Mouse (Mus musculus): ENCODE results near the gene Olfr381. TPM values are rescaled to one million over a fixed set of nuclear protein-coding genes. Genes with fewer than 3 reads are reported as not detected.
"Not testable (repeated sequence)": the region's sequence is repeated elsewhere in the genome, so short reads cannot be mapped to it uniquely, and the experiment has no call there.

Gene Olfr381
- not detected in 2 replicates for polyA plus RNA-seq (2015; fragmentation: Nextera tagmentation; extraction: Ambion mirVana)

GRCm38 (mm10) chr11:73491503-73491902, at the start of gene Olfr381:
Olfr381 (minus strand) TSS chr11:73491603.
- Histone ChIP-seq H3K4me3 (ENCODE audit: low read length) (no peak within 1 kb of the TSS), H3K4me2 (ENCODE audit: low read length) (no peak within 1 kb of the TSS), H3K27ac (ENCODE audit: low read depth, low read length) (no peak within 1 kb of the TSS), H3K9ac (ENCODE audit: low read depth, low read length) (no peak within 1 kb of the TSS), H3K9me3 (ENCODE audit: control insufficient read depth, low read length) (peaks cover 2% of the 10 kb centered on the region; the same call in 1 of the 2 replicates), H3K27me3 (replicated peaks; ENCODE audit: control insufficient read depth, insufficient read depth, low read length) (no peaks in the 10 kb centered on the region), H3K36me3 (ENCODE audit: control insufficient read depth, insufficient read depth, low read length) (no peaks in the 10 kb centered on the region), H3K4me1 (ENCODE audit: control insufficient read depth, insufficient read depth, low read depth, low read length) (no peaks in the 10 kb centered on the region)
- ATAC-seq = no peak

GRCm38 (mm10) chr11:73528971-73529370, 37.6 kb upstream of the Olfr381 start:
- ATAC-seq; H3K27me3 ChIP-seq (replicated peaks; ENCODE audit: control insufficient read depth, insufficient read depth, low read length): not testable (repeated sequence)

GRCm38 (mm10) chr11:73517097-73517496, 25.7 kb upstream of the Olfr381 start, which contains the start of gene Olfr382:
Olfr382 (minus strand) TSS chr11:73517197.
- H3K27ac ChIP-seq (ENCODE audit: low read depth, low read length) = no peak within 1 kb of the TSS
- H3K27me3 ChIP-seq (replicated peaks; ENCODE audit: control insufficient read depth, insufficient read depth, low read length) = no peaks in the 10 kb centered on the region
- no peak within 1 kb of the TSS for H3K4me3 ChIP-seq (ENCODE audit: low read length)
- H3K4me1 ChIP-seq (ENCODE audit: control insufficient read depth, insufficient read depth, low read depth, low read length) = no peaks in the 10 kb centered on the region
- ATAC-seq = no peak
- H3K36me3 ChIP-seq (ENCODE audit: control insufficient read depth, insufficient read depth, low read length) = no peaks in the 10 kb centered on the region
- H3K9me3 ChIP-seq (ENCODE audit: control insufficient read depth, low read length) = peaks cover 7% of the 10 kb centered on the region; the same call in 1 of the 2 replicates
- no peak within 1 kb of the TSS for H3K4me2 ChIP-seq (ENCODE audit: low read length)
- no peak within 1 kb of the TSS for H3K9ac ChIP-seq (ENCODE audit: low read depth, low read length)

More at GRCm38 (mm10) chr11:73528971-73529370, 37.6 kb upstream of the Olfr381 start:
- not testable (repeated sequence) for H3K4me1 ChIP-seq (ENCODE audit: control insufficient read depth, insufficient read depth, low read depth, low read length); H3K9ac ChIP-seq (ENCODE audit: low read depth, low read length); H3K36me3 ChIP-seq (ENCODE audit: control insufficient read depth, insufficient read depth, low read length); H3K27ac ChIP-seq (ENCODE audit: low read depth, low read length); H3K9me3 ChIP-seq (ENCODE audit: control insufficient read depth, low read length); H3K4me3 ChIP-seq (ENCODE audit: low read length); H3K4me2 ChIP-seq (ENCODE audit: low read length)
- WGBS = 88% methylated on average over 1 of the region's 1 CpGs

- H3K4me1 ChIP-seq (ENCODE audit: control insufficient read depth, insufficient read depth, low read depth, low read length) = no peaks in the 10 kb centered on the region
- no peak within 1 kb of the TSS for H3K4me2 ChIP-seq (ENCODE audit: low read length)
- H3K27me3 ChIP-seq (replicated peaks; ENCODE audit: control insufficient read depth, insufficient read depth, low read length) = no peaks in the 10 kb centered on the region
- no peaks in the 10 kb centered on the region for H3K36me3 ChIP-seq (ENCODE audit: control insufficient read depth, insufficient read depth, low read length)
- no peak within 1 kb of the TSS for H3K27ac ChIP-seq (ENCODE audit: low read depth, low read length)
- H3K9me3 ChIP-seq (ENCODE audit: control insufficient read depth, low read length) = 0 out of 2 replicates have a peak, but pooled peaks cover 3% of the 10 kb centered on the region
- H3K9ac ChIP-seq (ENCODE audit: low read depth, low read length) = no peak within 1 kb of the TSS
- no peak within 1 kb of the TSS for H3K4me3 ChIP-seq (ENCODE audit: low read length)
- ATAC-seq = no peak
- WGBS = 89% methylated on average over 1 of the region's 1 CpGs
Measured at GRCm38 (mm10) chr11:73457408-73457807, 34.0 kb downstream of the Olfr381 start, which contains the start of gene Olfr380. Olfr380 (minus strand) TSS chr11:73457508.

Other genes with a start within 250 kb of the Olfr381 start
- 0.34 TPM in 2 replicates for gene Trpv3, start 224.2 kb downstream of the Olfr381 start, polyA plus RNA-seq (2015; fragmentation: Nextera tagmentation; extraction: Ambion mirVana)
- 2.7 and 4.6 TPM in 2 replicates for gene Aspa, start 162.0 kb downstream of the Olfr381 start, polyA plus RNA-seq (2015; fragmentation: Nextera tagmentation; extraction: Ambion mirVana)
- gene Gm49340, start 161.9 kb downstream of the Olfr381 start, polyA plus RNA-seq (2015; fragmentation: Nextera tagmentation; extraction: Ambion mirVana) = not detected in 2 replicates
- gene Spata22, start 161.9 kb downstream of the Olfr381 start, polyA plus RNA-seq (2015; fragmentation: Nextera tagmentation; extraction: Ambion mirVana) = 0.12 and 0.20 TPM in 2 replicates
- not detected in 2 replicates for gene Olfr20, start 140.8 kb downstream of the Olfr381 start, polyA plus RNA-seq (2015; fragmentation: Nextera tagmentation; extraction: Ambion mirVana)
- not detected in 2 replicates for gene Olfr376, start 120.4 kb downstream of the Olfr381 start, polyA plus RNA-seq (2015; fragmentation: Nextera tagmentation; extraction: Ambion mirVana)
- not detected in 2 replicates for gene Olfr1, start 92.0 kb downstream of the Olfr381 start, polyA plus RNA-seq (2015; fragmentation: Nextera tagmentation; extraction: Ambion mirVana)
- not detected in 2 replicates for gene Olfr378, start 63.1 kb downstream of the Olfr381 start, polyA plus RNA-seq (2015; fragmentation: Nextera tagmentation; extraction: Ambion mirVana)
- not detected in 2 replicates for gene Olfr380, start 34.1 kb downstream of the Olfr381 start, polyA plus RNA-seq (2015; fragmentation: Nextera tagmentation; extraction: Ambion mirVana)
- not detected in 2 replicates for gene Olfr382, start 25.6 kb upstream of the Olfr381 start, polyA plus RNA-seq (2015; fragmentation: Nextera tagmentation; extraction: Ambion mirVana)
- not detected in 2 replicates for gene Olfr385, start 101.4 kb upstream of the Olfr381 start, polyA plus RNA-seq (2015; fragmentation: Nextera tagmentation; extraction: Ambion mirVana)
- not detected in 2 replicates for gene Olfr384, start 107.0 kb upstream of the Olfr381 start, polyA plus RNA-seq (2015; fragmentation: Nextera tagmentation; extraction: Ambion mirVana)
- not detected in 2 replicates for gene Zfp735, start 197.2 kb upstream of the Olfr381 start, polyA plus RNA-seq (2015; fragmentation: Nextera tagmentation; extraction: Ambion mirVana)